Mouse (Mus musculus) MEL (cell line): ENCODE results near the gene Fnip2. TPM values are rescaled to one million over a fixed set of nuclear protein-coding genes. Genes with fewer than 3 reads are reported as not detected.
A peak's percentile ranks its signal among the peaks of the same experiment; 100 is the strongest.

Experiments used
- DNase-seq: peaks from one replicate; pipeline ENCODE4 v3.0.0; 2011; ENCODE audit warnings: low read depth, low spot score
- H3K27ac ChIP-seq: 2 replicates; pipeline ENCODE4 v1.5.1; 2012; ENCODE audit warnings: low read depth, mild to moderate bottlenecking, control low read depth, low read length, moderate library complexity; ENCODE audit not compliant: control insufficient read depth
- H3K27me3 ChIP-seq, 2 experiments: fragments of 150-350 bp in 1 of 2; sonication (generic) in 1 of 2; 2 replicates each; pipeline ENCODE4 v1.6.1; 2012; ENCODE audit warnings: low read length in 2 of 2, mild to moderate bottlenecking in 2 of 2, improper control_type of control experiment in 1 of 2, moderate library complexity in 1 of 2; ENCODE audit not compliant: insufficient read depth in 2 of 2, control insufficient read depth in 1 of 2
- H3K36me3 ChIP-seq, 2 experiments: 2 replicates each; pipeline ENCODE4 v1.6.1; 2012 to 2014; ENCODE audit warnings: low read length in 2 of 2, improper control_type of control experiment in 1 of 2, inconsistent platforms in 1 of 2, mild to moderate bottlenecking in 1 of 2; ENCODE audit not compliant: insufficient read depth in 2 of 2, control insufficient read depth in 1 of 2
- H3K4me1 ChIP-seq, 2 experiments: fragments of 150-350 bp in 1 of 2; sonication (generic) in 1 of 2; 2 replicates each; pipeline ENCODE4 v1.6.1; 2012; ENCODE audit warnings: low read length in 2 of 2, improper control_type of control experiment in 1 of 2, mild to moderate bottlenecking in 1 of 2; ENCODE audit not compliant: insufficient read depth in 2 of 2, control insufficient read depth in 1 of 2
- H3K4me3 ChIP-seq, 2 experiments: fragments of 150-350 bp in 1 of 2; sonication (generic) in 1 of 2; 2 replicates each; pipeline ENCODE4 v1.5.1; 2012; ENCODE audit warnings: low read depth in 2 of 2, low read length in 2 of 2, mild to moderate bottlenecking in 2 of 2, moderate library complexity in 2 of 2, control low read depth in 1 of 2, improper control_type of control experiment in 1 of 2; ENCODE audit not compliant: control insufficient read depth in 1 of 2, insufficient read depth in 1 of 2
- H3K79me2 ChIP-seq: 2 replicates; pipeline ENCODE4 v1.6.1; 2012; ENCODE audit warnings: mild to moderate bottlenecking, low read length, moderate library complexity; ENCODE audit not compliant: control insufficient read depth, poor library complexity, insufficient read depth
- H3K9ac ChIP-seq: 2 replicates; pipeline ENCODE4 v1.6.1; 2012; ENCODE audit warnings: low read depth, mild to moderate bottlenecking, control low read depth, low read length, moderate library complexity; ENCODE audit not compliant: control insufficient read depth, poor library complexity, severe bottlenecking
- H3K9me3 ChIP-seq: fragments of 150-350 bp; sonication (generic); replicated peaks from 2 replicates; pipeline ENCODE4 v1.6.1; 2012; ENCODE audit warnings: mild to moderate bottlenecking, low read length, improper control_type of control experiment, moderate library complexity; ENCODE audit not compliant: insufficient read depth
- BHLHE40 ChIP-seq: IDR thresholded peaks from 2 replicates; pipeline ENCODE4 v1.6.1; 2012; ENCODE audit warnings: low read depth, mild to moderate bottlenecking, inconsistent platforms, low read length, improper control_type of control experiment, borderline replicate concordance
- CHD1 ChIP-seq: IDR thresholded peaks from 2 replicates; pipeline ENCODE4 v1.6.1; 2012; ENCODE audit warnings: low read depth, mild to moderate bottlenecking, inconsistent platforms, low read length, improper control_type of control experiment
- CHD2 ChIP-seq: IDR thresholded peaks from 2 replicates; pipeline ENCODE4 v1.6.1; 2011; ENCODE audit warnings: low read length, improper control_type of control experiment
- ELF1 ChIP-seq: IDR thresholded peaks from 2 replicates; pipeline ENCODE4 v1.6.1; 2014; ENCODE audit warnings: low read depth, mild to moderate bottlenecking, inconsistent platforms, low read length, improper control_type of control experiment, moderate library complexity
- EP300 ChIP-seq, 2 experiments: IDR thresholded peaks; 2 replicates each; pipeline ENCODE4 v1.6.1; 2011; ENCODE audit warnings: improper control_type of control experiment in 2 of 2, low read length in 2 of 2, low read depth in 1 of 2, mild to moderate bottlenecking in 1 of 2
- ETS1 ChIP-seq: IDR thresholded peaks from 2 replicates; pipeline ENCODE4 v1.6.1; 2012; ENCODE audit warnings: low read depth, mild to moderate bottlenecking, inconsistent platforms, low read length, improper control_type of control experiment, moderate library complexity
- KAT2A ChIP-seq: conservative IDR thresholded peaks from 2 replicates; pipeline ENCODE4 v1.6.1; 2012; ENCODE audit warnings: low read depth, low read length, improper control_type of control experiment, inconsistent platforms
- MAFK ChIP-seq: IDR thresholded peaks from 2 replicates; pipeline ENCODE4 v1.6.1; 2011; ENCODE audit warnings: low read depth, mild to moderate bottlenecking, low read length, improper control_type of control experiment, borderline replicate concordance
- MAX ChIP-seq: IDR thresholded peaks from 2 replicates; pipeline ENCODE4 v1.6.1; 2011; ENCODE audit warnings: low read length, improper control_type of control experiment
- MXI1 ChIP-seq: IDR thresholded peaks from 2 replicates; pipeline ENCODE4 v1.6.1; 2011; ENCODE audit warnings: mild to moderate bottlenecking, low read depth, low read length, improper control_type of control experiment
- POLR2AphosphoS2 ChIP-seq: IDR thresholded peaks from 2 replicates; pipeline ENCODE4 v1.6.1; 2011; ENCODE audit warnings: low read length, improper control_type of control experiment
- POLR2AphosphoS5 ChIP-seq: IDR thresholded peaks from 2 replicates; pipeline ENCODE4 v1.6.1; 2012; ENCODE audit warnings: low read depth, borderline replicate concordance, mild to moderate bottlenecking, inconsistent platforms, low read length, moderate library complexity, mixed read lengths
- RCOR1 ChIP-seq: IDR thresholded peaks from 2 replicates; pipeline ENCODE4 v1.6.1; 2012; ENCODE audit warnings: low read depth, mild to moderate bottlenecking, inconsistent platforms, low read length, improper control_type of control experiment
- SIN3A ChIP-seq: IDR thresholded peaks from 2 replicates; pipeline ENCODE4 v1.6.1; 2012; ENCODE audit warnings: low read length, improper control_type of control experiment, inconsistent platforms
- TBP ChIP-seq: IDR thresholded peaks from 2 replicates; pipeline ENCODE4 v1.8.0; 2011; ENCODE audit warnings: low read depth, low read length, improper control_type of control experiment
- TCF12 ChIP-seq: IDR thresholded peaks from 2 replicates; pipeline ENCODE4 v1.6.1; 2014; ENCODE audit warnings: low read depth, mild to moderate bottlenecking, inconsistent platforms, low read length, improper control_type of control experiment, moderate library complexity
- USF1 ChIP-seq: IDR thresholded peaks from 2 replicates; pipeline ENCODE4 v1.6.1; 2014; ENCODE audit warnings: low read depth, mild to moderate bottlenecking, inconsistent platforms, low read length, improper control_type of control experiment, moderate library complexity
- USF2 ChIP-seq, 2 experiments: IDR thresholded peaks; 2 replicates each; pipeline ENCODE4 v1.6.1; 2011 to 2012; ENCODE audit warnings: improper control_type of control experiment in 2 of 2, low read length in 2 of 2, borderline replicate concordance in 1 of 2, inconsistent platforms in 1 of 2, low read depth in 1 of 2, mild to moderate bottlenecking in 1 of 2; ENCODE audit not compliant: insufficient read depth in 1 of 2
- ZC3H11A ChIP-seq: IDR thresholded peaks from 2 replicates; pipeline ENCODE4 v1.6.1; 2012; ENCODE audit warnings: low read depth, mild to moderate bottlenecking, inconsistent platforms, low read length, improper control_type of control experiment
- polyA plus RNA-seq, 2 experiments: library from polyadenylated mRNA; stranded (reverse) in 1 of 2; unstranded in 1 of 2; fragments of >175 nt in 1 of 2; fragments of >200 nt in 1 of 2; gene quantifications; 2 replicates each; pipeline versions ENCODE4 v1.2.1 to v1.2.4; 2012; ENCODE audit warnings: low replicate concordance in 2 of 2, low read depth in 1 of 2; ENCODE audit not compliant: insufficient read length in 2 of 2, insufficient read depth in 1 of 2, missing spikeins in 1 of 2
- total RNA-seq: library from RNA; depleted of rRNA; stranded (reverse); fragments of 300-350 nt; gene quantifications from 2 replicates; pipeline ENCODE4 v1.2.3, GENCODE M21; 2012

Fnip2 gene
- total and polyA plus RNA-seq, 3 experiments = 10.4 to 65.8 (median 11.0) TPM

DNA sequence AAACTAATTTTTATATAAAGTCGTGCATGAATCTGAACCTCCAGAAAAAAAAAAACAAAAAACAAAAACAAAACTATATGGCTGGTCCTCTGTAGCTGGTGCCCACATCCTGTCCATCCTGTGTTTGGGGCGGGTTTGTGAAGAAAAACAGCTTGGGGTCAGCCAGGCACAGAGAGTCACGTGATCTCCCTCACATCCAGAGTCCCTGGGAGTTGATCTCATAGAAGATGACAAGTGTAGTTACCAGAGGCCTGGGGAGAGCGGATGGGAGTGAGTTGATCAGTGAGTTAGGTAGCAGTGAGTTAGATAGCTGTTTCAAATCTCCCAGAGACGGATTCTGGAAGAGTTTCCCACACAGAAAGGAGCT lies 157.0 kb downstream of the Fnip2 start:
- TF ChIP-seq EP300 (IDR thresholded peaks at IDR 0.05; ENCODE audit: low read depth in 1 of 2, low read length in 2 of 2) (no peak), USF1 (peak; percentile 52), CHD1 (no peak), ELF1 (no peak), BHLHE40 (no peak), SIN3A (no peak)
- H3K4me3 ChIP-seq = no peak overlapping the region

DNA sequence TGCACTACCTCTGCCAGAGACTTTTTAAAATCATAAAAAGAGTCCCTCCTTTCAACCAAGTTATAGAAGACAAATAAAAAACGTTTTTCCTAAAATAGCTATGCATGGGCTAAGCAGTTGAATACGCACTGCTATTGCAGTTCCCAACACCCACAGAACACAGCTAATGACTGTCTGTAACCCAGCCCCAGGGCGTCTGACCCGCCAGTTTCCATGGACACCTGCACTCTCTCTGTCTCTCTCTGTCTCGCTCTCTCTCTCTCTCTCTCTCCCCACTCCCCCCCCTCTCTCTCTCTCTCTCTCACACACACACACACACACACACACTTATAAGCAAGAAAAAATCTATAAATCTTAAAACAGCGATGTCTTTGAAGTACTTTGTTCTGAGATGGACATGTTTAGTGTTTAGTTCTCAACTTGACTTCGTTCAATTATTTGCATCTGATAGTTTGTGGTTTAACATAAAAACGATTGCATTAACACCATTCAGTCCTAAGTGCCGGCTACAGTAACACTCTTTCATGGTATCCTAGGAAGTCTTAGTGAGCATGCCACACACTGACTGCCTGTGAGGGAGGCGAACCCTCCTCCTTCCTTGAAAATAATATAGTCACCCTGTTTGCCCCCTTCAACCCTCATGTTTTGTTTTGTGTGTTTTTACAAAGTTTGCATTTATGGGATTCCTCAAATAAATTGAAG lies 157.5 kb downstream of the Fnip2 start:
- Histone ChIP-seq H3K27me3 (peaks cover 0 to 1% of the 10 kb centered on the region in 2 experiments; a peak in 2 of 4 replicates), H3K9ac (no peak overlapping the region), H3K36me3 (no peaks in the 10 kb centered on the region), H3K79me2 (no peaks in the 10 kb centered on the region), H3K4me1 (no peaks in the 10 kb centered on the region), H3K27ac (no peak overlapping the region), H3K4me3 (no peak overlapping the region), H3K9me3 (no peaks in the 10 kb centered on the region)
- no peak for TF ChIP-seq RCOR1
- no peak for TF ChIP-seq CHD2
- TF ChIP-seq POLR2AphosphoS5 = no peak
- no peak for TF ChIP-seq TBP
- TF ChIP-seq USF2 (IDR thresholded peaks at IDR 0.05; ENCODE audit: borderline replicate concordance in 1 of 2, insufficient read depth in 1 of 2, low read depth in 1 of 2, low read length in 2 of 2) = no peak
- no peak for TF ChIP-seq MAX
- TF ChIP-seq ZC3H11A = no peak
- no peak for TF ChIP-seq TCF12
- TF ChIP-seq POLR2AphosphoS2 = no peak
- no peak for TF ChIP-seq USF1
- no peak for TF ChIP-seq ETS1
- TF ChIP-seq KAT2A = no peak
- TF ChIP-seq MAFK = no peak
- TF ChIP-seq MXI1 = no peak
- DNase-seq = no peak

More for the DNA sequence above, 157.0 kb downstream of the Fnip2 start:
- Histone ChIP-seq H3K27me3 (peaks cover 0 to 1% of the 10 kb centered on the region in 2 experiments; a peak in 2 of 4 replicates), H3K36me3 (no peaks in the 10 kb centered on the region), H3K9me3 (no peaks in the 10 kb centered on the region), H3K27ac (no peak overlapping the region), H3K9ac (no peak overlapping the region), H3K4me1 (no peaks in the 10 kb centered on the region), H3K79me2 (no peaks in the 10 kb centered on the region)
- DNase-seq = no peak
